Mouse (Mus musculus) ES-Bruce4 (cell line): Measurements from ENCODE around the gene Zmym3.

Experiments
- CTCF ChIP-seq: IDR thresholded peaks from one replicate; pipeline ENCODE4 v1.8.1; 2011; ENCODE audit warnings: low read depth, low read length
- EP300 ChIP-seq: IDR thresholded peaks from 2 replicates; pipeline ENCODE4 v1.6.1; 2011; ENCODE audit warnings: low read depth, low read length; ENCODE audit not compliant: insufficient read depth
- POLR2A ChIP-seq: IDR thresholded peaks from one replicate; pipeline ENCODE4 v1.8.1; 2011; ENCODE audit warnings: low read length; ENCODE audit not compliant: insufficient read depth

DNA sequence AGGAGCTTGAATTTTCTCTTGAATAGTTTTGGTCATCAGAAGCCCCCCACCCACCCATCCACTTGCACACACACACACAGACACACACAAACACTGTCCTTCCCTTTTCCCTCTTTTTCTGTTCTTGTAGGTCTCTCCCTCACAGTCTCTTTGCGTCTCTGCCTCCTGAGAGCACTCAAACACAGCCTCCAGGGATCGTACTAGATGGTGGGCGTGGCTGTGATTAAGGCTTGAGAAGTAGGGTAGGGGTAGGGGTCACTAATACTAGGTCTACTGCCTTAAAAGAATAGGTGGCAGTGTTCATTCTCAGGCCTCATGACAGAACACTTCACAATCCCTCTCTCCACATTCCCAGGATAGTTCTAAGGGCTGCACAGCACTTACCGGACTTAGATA, at the start of gene Zmym3:
- TF ChIP-seq POLR2A (no peak), CTCF (no peak), EP300 (no peak)
